In the genomic region with DNA sequence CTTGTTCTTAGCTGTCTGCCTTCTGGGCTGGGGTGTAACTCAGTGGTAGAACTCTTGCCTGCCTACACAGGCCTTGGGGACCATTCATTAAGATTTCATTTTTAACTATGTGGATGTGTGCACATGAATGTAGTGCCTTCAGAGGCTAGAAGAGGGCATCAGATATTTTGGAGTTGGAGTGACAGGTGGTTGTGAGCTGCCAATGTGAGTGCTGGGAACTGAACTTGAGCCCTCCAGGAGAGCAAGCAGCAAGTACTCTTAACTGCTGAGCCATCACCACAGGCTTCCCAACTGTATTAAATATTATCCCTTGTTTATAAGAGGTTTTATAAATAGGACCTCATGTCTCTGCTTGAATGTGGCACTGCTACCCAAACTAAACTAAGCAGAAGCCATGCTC, we compare ENCODE assay signal across 19 mouse cellular contexts.
"Had no signal": no experiment of that assay in that cellular context is flagged by ENCODE, and none has a peak within 500 bp of the region (broad histone marks: within the 10 kb centered on the region; RNA-seq: fewer than 3 reads in every experiment).

No protein-coding gene starts in this region.

- DNase-seq: liver, postnatal 0 days; lung, adult 2 months; lung, postnatal 14 days; lung, postnatal 36 days; midbrain, embryonic 14.5 days; right cerebral cortex, postnatal 25 days; right cerebral cortex, postnatal 4 days; thymus, adult 2 months; thymus, postnatal 25 days; thymus, postnatal 4 days had no signal

- H3K9me3 ChIP-seq: liver, embryonic 15.5 days; lung, embryonic 15.5 days; midbrain, embryonic 12.5 days; neural tube, embryonic 12.5 days; stomach, embryonic 15.5 days had no signal

- H3K4me1 ChIP-seq: liver, embryonic 15.5 days; megakaryocyte, embryonic 14.5 days; midbrain, embryonic 12.5 days; neural tube, embryonic 12.5 days had no signal

- H3K9ac ChIP-seq: liver, embryonic 15.5 days; liver, postnatal 0 days; lung, embryonic 15.5 days; midbrain, embryonic 12.5 days; neural tube, embryonic 12.5 days; stomach, embryonic 15.5 days had no signal

- ATAC-seq: liver, postnatal 0 days; lung, postnatal 0 days had no signal

- H3K4me3 ChIP-seq: liver, embryonic 15.5 days; lung, embryonic 15.5 days; megakaryocyte, embryonic 14.5 days; midbrain, embryonic 12.5 days; neural tube, embryonic 12.5 days; stomach, embryonic 15.5 days had no signal

- H3K27me3 ChIP-seq: liver, embryonic 15.5 days; lung, embryonic 15.5 days; midbrain, embryonic 12.5 days; neural tube, embryonic 12.5 days; stomach, embryonic 15.5 days had no signal

- H3K4me2 ChIP-seq: liver, embryonic 15.5 days; lung, embryonic 15.5 days; midbrain, embryonic 12.5 days; neural tube, embryonic 12.5 days; stomach, embryonic 15.5 days had no signal

- H3K36me3 ChIP-seq: liver, embryonic 15.5 days; lung, embryonic 15.5 days; midbrain, embryonic 12.5 days; neural tube, embryonic 12.5 days; stomach, embryonic 15.5 days had no signal

- H3K27ac ChIP-seq: liver, embryonic 15.5 days; lung, embryonic 15.5 days; macrophage; midbrain, embryonic 12.5 days; neural tube, embryonic 12.5 days; stomach, embryonic 15.5 days; stomach, postnatal 0 days had no signal
